Mouse (Mus musculus) heart, postnatal 0 days (tissue): ENCODE results near the gene Lancl1.

ENCODE experiments used
- CTCF ChIP-seq: IDR thresholded peaks from 2 replicates; pipeline ENCODE4 v1.5.1; 2016; ENCODE audit warnings: antibody characterized with exemption, control low read depth, low read depth
- EP300 ChIP-seq: IDR thresholded peaks from 2 replicates; pipeline ENCODE4 v1.6.1; 2016; ENCODE audit warnings: antibody characterized with exemption, low read depth

GRCm38 (mm10) chr1:66996819-66997218, 41.9 kb downstream of the Lancl1 start:
- TF ChIP-seq CTCF (no peak), EP300 (no peak)
